ENCODE assay signal across 7 mouse cellular contexts in genomic region chr6:90632526-90632925, GRCm38 (mm10). TPM values are rescaled to one million over a fixed set of nuclear protein-coding genes. Genes with fewer than 3 reads are reported as not detected.
A peak's percentile ranks its signal among the peaks of the same experiment; 100 is the strongest.
DNase-seq lines count a peak whose midpoint lies in the region; ATAC-seq and TF ChIP-seq lines count a peak whose summit lies in the region.
"Not testable (repeated sequence)": the region's sequence is repeated elsewhere in the genome, so short reads cannot be mapped to it uniquely, and the experiment has no call there.

No protein-coding gene starts in this region.

- not testable (repeated sequence) for H3K9ac ChIP-seq in forebrain, embryonic 14.5 days (ENCODE audit: low read length); liver, adult 2 months (ENCODE audit: low read depth, low read length); lung, postnatal 0 days (replicated peaks; ENCODE audit: low read depth)

- 77% methylated on average over 3 of the region's 3 CpGs for WGBS in forebrain, embryonic 14.5 days
- WGBS in liver, adult 2 months = 89% methylated on average over 3 of the region's 3 CpGs
- WGBS in lung, postnatal 0 days = 88% methylated on average over 3 of the region's 3 CpGs

- not testable (repeated sequence) for H3K9me3 ChIP-seq in forebrain, embryonic 14.5 days (replicated peaks; ENCODE audit: control insufficient read depth, low read length); lung, postnatal 0 days (ENCODE audit: low read length)

- H3K4me2 ChIP-seq in forebrain, embryonic 14.5 days (ENCODE audit: low read length); lung, postnatal 0 days (replicated peaks; ENCODE audit: low read depth, low read length): not testable (repeated sequence)

- not testable (repeated sequence) for H3K27ac ChIP-seq in forebrain, embryonic 14.5 days (ENCODE audit: low read depth, low read length); liver, adult 2 months (replicated peaks; ENCODE audit: insufficient read depth, low read depth, low read length); lung, postnatal 0 days (ENCODE audit: low read length)

- TF ChIP-seq POLR2A in liver, adult 2 months (IDR thresholded peaks at IDR 0.05; ENCODE audit: extremely low read depth, insufficient read depth, low read length) = not testable (repeated sequence)

- not testable (repeated sequence) for H3K36me3 ChIP-seq in forebrain, embryonic 14.5 days (ENCODE audit: control insufficient read depth, insufficient read depth, low read length); liver, adult 2 months (ENCODE audit: control insufficient read depth, insufficient read depth, low read length); lung, postnatal 0 days (ENCODE audit: insufficient read depth, low read length)

- peak; percentile 35 for DNase-seq in CD4-positive, CD25-positive, alpha-beta regulatory T cell, adult 2 months (ENCODE audit: low read depth, low spot score)
- DNase-seq in NIH3T3 (ENCODE audit: low read depth) = peak; percentile 40
- DNase-seq in forebrain, embryonic 14.5 days (ENCODE audit: low spot score) = peak; percentile 28
- DNase-seq in induced T-regulatory cell, adult 2 months (ENCODE audit: low read depth) = peak; percentile 43
- peak; percentile 17 for DNase-seq in liver, adult 2 months (ENCODE audit: extremely low read depth, low read depth, low spot score)
- DNase-seq in lung, postnatal 0 days (ENCODE audit: low spot score) = not testable (repeated sequence)
- peak; percentile 46 for DNase-seq in thymus, postnatal 4 days

- not testable (repeated sequence) for H3K4me1 ChIP-seq in forebrain, embryonic 14.5 days (ENCODE audit: control insufficient read depth, insufficient read depth, low read length); liver, adult 2 months (ENCODE audit: control insufficient read depth, insufficient read depth, low read length); lung, postnatal 0 days (ENCODE audit: insufficient read depth, low read depth, low read length)

- not testable (repeated sequence) for H3K4me3 ChIP-seq in forebrain, embryonic 14.5 days (ENCODE audit: low read depth, low read length); liver, adult 2 months (ENCODE audit: insufficient read depth, low read depth, low read length); lung, postnatal 0 days (ENCODE audit: low read depth, low read length)

- not testable (repeated sequence) for H3K27me3 ChIP-seq in forebrain, embryonic 14.5 days (replicated peaks; ENCODE audit: control insufficient read depth, insufficient read depth, low read length); liver, adult 2 months (ENCODE audit: control insufficient read depth, insufficient read depth, low read length); lung, postnatal 0 days (replicated peaks; ENCODE audit: insufficient read depth, low read length)

- not testable (repeated sequence) for ATAC-seq in forebrain, embryonic 14.5 days; lung, postnatal 0 days

- not testable (repeated sequence) for TF ChIP-seq EP300 in lung, postnatal 0 days (IDR thresholded peaks at IDR 0.05)

- not testable (repeated sequence) for H3K79me2 ChIP-seq in liver, adult 2 months (ENCODE audit: control insufficient read depth, insufficient read depth, low read length)

- not testable (repeated sequence) for TF ChIP-seq CTCF in liver, adult 2 months (IDR thresholded peaks at IDR 0.05; ENCODE audit: low read depth, low read length)
- peak; percentile 52 for TF ChIP-seq CTCF in lung, postnatal 0 days (IDR thresholded peaks at IDR 0.05)

RNA-seq across cellular contexts. Expression of gene Slc41a3, which starts 28.0 kb away (rescaled TPM):
- 2.0 and 2.1 TPM in 2 replicates for polyA plus RNA-seq in forebrain, embryonic 14.5 days (2014; fragmentation: Nextera tagmentation; extraction: Ambion mirVana)
- 1.1 and 1.5 TPM in 2 replicates for total RNA-seq in liver, adult 2 months (2014; rRNA removed)
- polyA plus RNA-seq in liver, adult 2 months (2012; rRNA removed) = 1.0 and 1.5 TPM in 2 replicates
- polyA plus RNA-seq in lung, postnatal 0 days (2015; fragmentation: Nextera tagmentation; extraction: Ambion mirVana) = 9.7 and 10.8 TPM in 2 replicates
